Mouse (Mus musculus) liver, embryonic 16.5 days (tissue): ENCODE data around the gene Armh3. TPM values are rescaled to one million over a fixed set of nuclear protein-coding genes. Genes with fewer than 3 reads are reported as not detected.

Experiments used
- ATAC-seq: fragments of 200-750 bp; cut with Nextera tagmentation; 2 replicates; pipeline ENCODE4 v1.8.0; 2017; ENCODE audit warnings: low read depth, mild to moderate bottlenecking, moderate number of reproducible peaks, moderate library complexity
- H3K27ac ChIP-seq: fragments of 300-500 bp; sonication (generic); 2 replicates; pipeline ENCODE4 v1.5.1; 2014; ENCODE audit warnings: mild to moderate bottlenecking, low read length
- H3K27me3 ChIP-seq: fragments of 300-500 bp; sonication (generic); 2 replicates; pipeline ENCODE4 v1.6.1; 2014; ENCODE audit warnings: low read depth, low read length, mixed read lengths; ENCODE audit not compliant: control insufficient read depth, insufficient read depth
- H3K36me3 ChIP-seq: fragments of 300-500 bp; sonication (generic); 2 replicates; pipeline ENCODE4 v1.6.1; 2014; ENCODE audit warnings: mild to moderate bottlenecking; ENCODE audit not compliant: control insufficient read depth, insufficient read depth
- H3K4me1 ChIP-seq: fragments of 300-500 bp; sonication (generic); 2 replicates; pipeline ENCODE4 v1.6.1; 2014; ENCODE audit warnings: low read depth, low read length, mixed read lengths; ENCODE audit not compliant: control insufficient read depth
- H3K4me2 ChIP-seq: fragments of 300-500 bp; sonication (generic); 2 replicates; pipeline ENCODE4 v1.6.1; 2014; ENCODE audit warnings: low read depth, low read length, mixed read lengths
- H3K4me3 ChIP-seq: fragments of 300-500 bp; sonication (generic); 2 replicates; pipeline ENCODE4 v1.5.1; 2014; ENCODE audit warnings: low read depth, mild to moderate bottlenecking, low read length
- H3K9ac ChIP-seq: fragments of 300-500 bp; sonication (generic); 2 replicates; pipeline ENCODE4 v1.6.1; 2014; ENCODE audit warnings: low read depth, low read length
- H3K9me3 ChIP-seq: fragments of 300-500 bp; sonication (generic); replicated peaks from 2 replicates; pipeline ENCODE4 v1.6.1; 2016; ENCODE audit warnings: low read length; ENCODE audit not compliant: control insufficient read depth
- WGBS: fragments of 180-500 bp; shearing (Covaris S2); extraction: QIAGEN DNeasy Blood & Tissue Kit; methylation state at CpG from one replicate; pipeline ENCODE4 v1.1.7; 2014; ENCODE audit not compliant: insufficient replicate concordance; 5-methylcytosine and 5-hydroxymethylcytosine counted together
- polyA plus RNA-seq: library from polyadenylated mRNA; unstranded; fragments of >200 nt; fragmentation: Nextera tagmentation; extraction: Ambion mirVana; gene quantifications from 2 replicates; pipeline ENCODE4 v1.2.1, GENCODE M21; 2015

Gene Armh3
- polyA plus RNA-seq, 1 experiment from 2014 or later = 4.7 TPM

DNA sequence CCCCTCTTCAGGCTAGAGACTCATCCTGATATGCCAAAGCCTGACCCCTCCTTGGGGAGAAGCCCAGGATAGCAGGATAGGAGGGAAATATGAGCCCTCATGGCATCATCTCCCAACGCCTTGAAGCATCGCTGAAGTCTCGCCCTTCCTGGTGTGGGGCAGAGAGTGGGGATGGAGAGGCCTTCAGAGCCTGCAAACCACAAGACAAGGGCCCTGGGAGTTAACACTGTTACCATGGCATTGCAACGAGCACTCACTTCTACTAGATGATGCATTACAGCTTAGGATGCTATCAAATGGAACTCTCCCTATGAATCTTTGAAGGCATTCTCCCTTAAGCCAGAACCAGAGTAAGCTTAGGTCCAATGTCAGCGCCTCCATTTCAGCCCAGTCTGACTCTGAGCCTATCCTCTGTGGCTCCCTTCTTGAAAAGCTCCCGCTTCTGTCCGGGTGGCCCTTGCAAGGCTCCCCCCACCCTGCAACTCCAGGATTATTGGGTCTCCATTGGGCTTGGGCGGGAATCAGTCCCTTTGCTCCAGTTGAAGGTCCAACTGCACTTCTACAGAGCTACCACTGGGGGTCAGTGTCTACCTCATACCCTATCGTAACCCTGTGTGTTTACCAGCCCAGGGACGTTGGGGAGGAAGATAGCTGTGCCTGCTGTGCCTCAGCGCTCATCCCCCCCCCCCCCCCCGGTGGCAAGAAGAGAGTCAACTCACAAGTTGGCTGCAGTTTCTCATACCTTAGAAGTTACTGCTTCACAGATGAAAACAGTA, 193.5 kb downstream of the Armh3 start:
- Histone ChIP-seq H3K36me3 (no peaks in the 10 kb centered on the region), H3K9me3 (no peaks in the 10 kb centered on the region), H3K4me2 (0 out of 2 replicates have a peak overlapping the region, but pooled peaks have one; percentile 16), H3K27me3 (no peaks in the 10 kb centered on the region), H3K4me3 (no peak overlapping the region), H3K9ac (no peak overlapping the region), H3K27ac (no peak overlapping the region), H3K4me1 (peaks cover 34% of the 10 kb centered on the region)
- 19% methylated on average over 12 of the region's 12 CpGs for WGBS
- ATAC-seq = peak; percentile 55

DNA sequence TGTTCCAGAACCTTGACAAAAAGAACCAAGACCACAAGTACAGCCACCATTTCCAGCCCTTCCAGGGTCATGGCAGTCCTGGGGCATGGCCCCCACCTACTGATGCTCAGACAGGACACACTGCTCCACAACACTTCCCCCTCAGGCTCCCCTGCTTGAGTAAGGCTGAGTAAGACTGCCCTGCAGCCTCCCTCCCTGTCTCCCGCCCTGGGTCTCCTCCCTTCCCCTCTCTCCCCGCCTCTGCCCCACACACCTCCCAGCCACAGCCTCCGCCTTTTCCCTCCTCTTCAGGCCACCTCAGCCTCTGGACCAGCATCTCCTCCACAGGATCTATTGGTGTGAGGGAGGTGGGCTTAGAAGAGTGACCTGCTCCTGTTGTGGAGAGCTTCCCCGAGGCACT, 194.9 kb downstream of the Armh3 start:
- H3K9me3 ChIP-seq = no peaks in the 10 kb centered on the region
- peak overlapping the region; percentile 49 for H3K4me3 ChIP-seq
- H3K4me2 ChIP-seq = peak overlapping the region; percentile 70
- ATAC-seq = peak; percentile 76
- H3K4me1 ChIP-seq = peaks cover 34% of the 10 kb centered on the region
- H3K9ac ChIP-seq = peak overlapping the region; percentile 56
- no peaks in the 10 kb centered on the region for H3K27me3 ChIP-seq
- H3K36me3 ChIP-seq = no peaks in the 10 kb centered on the region
- H3K27ac ChIP-seq = peak overlapping the region; percentile 42; the same call in 1 of the 2 replicates
- 24% methylated on average over 4 of the region's 4 CpGs for WGBS

- WGBS = 25% methylated on average over 4 of the region's 4 CpGs
- peak overlapping the region; percentile 70 for H3K4me2 ChIP-seq
- H3K4me1 ChIP-seq = peaks cover 34% of the 10 kb centered on the region
- H3K36me3 ChIP-seq = no peaks in the 10 kb centered on the region
- H3K9me3 ChIP-seq = no peaks in the 10 kb centered on the region
- no peaks in the 10 kb centered on the region for H3K27me3 ChIP-seq
- peak; percentile 83 for ATAC-seq
- peak overlapping the region; percentile 56 for H3K9ac ChIP-seq
- H3K27ac ChIP-seq = peak overlapping the region; percentile 74
- H3K4me3 ChIP-seq = peak overlapping the region; percentile 49
These were observed 195.6 kb downstream of the Armh3 start for GRCm38 (mm10) chr19:45802702-45803101.

DNA sequence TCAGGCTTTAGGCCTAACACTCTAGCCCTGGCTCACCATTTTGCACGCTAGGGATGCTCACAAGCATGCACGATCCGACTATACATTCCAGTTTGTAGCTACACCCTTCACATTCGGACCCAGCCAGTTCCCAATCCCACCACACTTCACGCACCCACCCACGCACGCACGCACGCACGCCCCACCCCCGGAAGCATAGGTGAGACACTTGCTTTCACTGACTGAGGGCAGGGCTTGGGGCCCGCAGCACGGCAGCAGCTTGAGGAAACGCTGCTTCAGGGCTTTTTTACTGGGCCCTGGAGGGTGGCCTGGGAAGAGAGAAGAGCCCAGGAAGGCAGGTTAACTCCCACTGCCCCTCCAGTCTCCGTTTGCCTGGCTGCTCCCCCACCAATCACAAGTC, 201.4 kb downstream of the Armh3 start:
- H3K9me3 ChIP-seq = no peaks in the 10 kb centered on the region
- peaks cover 12% of the 10 kb centered on the region for H3K4me1 ChIP-seq
- no peak overlapping the region for H3K4me2 ChIP-seq
- 78% methylated on average over 15 of the region's 15 CpGs for WGBS
- no peak overlapping the region for H3K27ac ChIP-seq
- no peaks in the 10 kb centered on the region for H3K27me3 ChIP-seq
- no peaks in the 10 kb centered on the region for H3K36me3 ChIP-seq
- ATAC-seq = no peak
- no peak overlapping the region for H3K4me3 ChIP-seq
- no peak overlapping the region for H3K9ac ChIP-seq

GRCm38 (mm10) chr19:45796061-45796556, 202.2 kb downstream of the Armh3 start:
- Histone ChIP-seq H3K27me3 (no peaks in the 10 kb centered on the region), H3K27ac (no peak overlapping the region), H3K9ac (no peak overlapping the region; the same call in 1 of the 2 replicates), H3K4me2 (peak overlapping the region; percentile 41), H3K4me3 (0 out of 2 replicates have a peak overlapping the region, but pooled peaks have one; percentile 3), H3K36me3 (no peaks in the 10 kb centered on the region), H3K9me3 (no peaks in the 10 kb centered on the region), H3K4me1 (peaks cover 12% of the 10 kb centered on the region)
- 31% methylated on average over 15 of the region's 15 CpGs for WGBS
- ATAC-seq = peak; percentile 82

DNA sequence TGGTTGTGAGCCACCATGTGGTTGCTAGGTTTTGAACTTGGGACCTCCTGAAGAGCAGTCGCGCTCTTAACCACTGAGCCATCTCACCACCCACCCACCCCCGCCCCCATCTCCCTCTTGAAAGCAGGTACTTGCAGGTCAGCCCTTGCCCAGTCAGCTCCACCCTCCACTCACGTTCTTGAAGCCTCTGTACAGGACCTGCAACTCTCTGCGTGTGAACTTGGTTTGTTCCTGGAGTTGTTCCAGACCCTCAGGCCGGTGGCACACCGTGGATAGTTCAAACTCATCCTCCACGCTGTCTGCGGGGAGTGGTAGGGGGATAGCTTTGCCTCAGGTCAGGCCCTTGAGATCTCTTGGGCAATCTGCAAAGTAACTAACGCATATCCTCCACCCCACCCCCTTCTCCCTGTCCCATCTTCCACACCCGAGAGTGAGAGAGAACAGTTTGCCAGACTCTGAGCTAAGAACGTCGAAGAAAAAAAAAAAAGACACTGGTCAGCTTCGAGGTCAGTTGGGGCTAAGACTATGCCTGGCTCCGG, 202.8 kb downstream of the Armh3 start:
- ATAC-seq = no peak
- Histone ChIP-seq H3K4me1 (peaks cover 18% of the 10 kb centered on the region), H3K27me3 (no peaks in the 10 kb centered on the region), H3K27ac (no peak overlapping the region), H3K9ac (no peak overlapping the region), H3K36me3 (no peaks in the 10 kb centered on the region), H3K4me3 (no peak overlapping the region), H3K4me2 (peak overlapping the region; percentile 41), H3K9me3 (no peaks in the 10 kb centered on the region)
- 34% methylated on average over 15 of the region's 15 CpGs for WGBS

GRCm38 (mm10) chr19:45794718-45795117, 203.6 kb downstream of the Armh3 start:
- peaks cover 26% of the 10 kb centered on the region for H3K4me1 ChIP-seq
- no peak overlapping the region for H3K4me2 ChIP-seq
- no peak for ATAC-seq
- no peaks in the 10 kb centered on the region for H3K27me3 ChIP-seq
- H3K9me3 ChIP-seq = no peaks in the 10 kb centered on the region
- 75% methylated on average over 6 of the region's 6 CpGs for WGBS
- H3K4me3 ChIP-seq = no peak overlapping the region
- no peak overlapping the region for H3K9ac ChIP-seq
- no peak overlapping the region for H3K27ac ChIP-seq
- no peaks in the 10 kb centered on the region for H3K36me3 ChIP-seq

GRCm38 (mm10) chr19:45792404-45792803, 205.9 kb downstream of the Armh3 start:
- 72% methylated on average over 6 of the region's 6 CpGs for WGBS
- no peaks in the 10 kb centered on the region for H3K36me3 ChIP-seq
- no peaks in the 10 kb centered on the region for H3K9me3 ChIP-seq
- H3K4me1 ChIP-seq = peaks cover 28% of the 10 kb centered on the region
- H3K27me3 ChIP-seq = no peaks in the 10 kb centered on the region
- no peak for ATAC-seq
- H3K27ac ChIP-seq = no peak overlapping the region
- H3K9ac ChIP-seq = no peak overlapping the region
- H3K4me3 ChIP-seq = no peak overlapping the region
- H3K4me2 ChIP-seq = no peak overlapping the region
